Mouse (Mus musculus): ENCODE measurements around the gene Plxnb2.

GRCm38 (mm10) chr15:89106976-89107375, 73.6 kb downstream of the Plxnb2 start:
- TF ChIP-seq CTCF (IDR thresholded peaks at IDR 0.05; ENCODE audit: extremely low read depth, insufficient read length, insufficient replicate concordance, low read depth, low read length) (no peak), POLR2A (IDR thresholded peaks at IDR 0.05; ENCODE audit: low read depth, low read length) (no peak)

Data from small intestine, adult 2 months (tissue).